Mouse (Mus musculus) stomach, postnatal 0 days (tissue): ENCODE measurements around the gene Csnk1e. TPM values are rescaled to one million over a fixed set of nuclear protein-coding genes. Genes with fewer than 3 reads are reported as not detected.

Source experiments
- ATAC-seq: fragments of 200-750 bp; cut with Nextera tagmentation; 2 replicates; pipeline ENCODE4 v1.8.0; 2017; ENCODE audit not compliant: low FRiP score, low TSS enrichment
- DNase-seq: peaks from one replicate; pipeline ENCODE4 v3.0.0-alpha.2; 2016; ENCODE audit warnings: low spot score
- H3K27ac ChIP-seq: fragments of 300-500 bp; sonication (generic); replicated peaks from 2 replicates; pipeline ENCODE4 v1.5.1; 2014; ENCODE audit warnings: mild to moderate bottlenecking, control low read depth
- H3K27me3 ChIP-seq: fragments of 300-500 bp; sonication (generic); 2 replicates; pipeline ENCODE4 v1.6.1; 2014; ENCODE audit warnings: low read length; ENCODE audit not compliant: control insufficient read depth, insufficient read depth
- H3K36me3 ChIP-seq: fragments of 300-500 bp; sonication (generic); 2 replicates; pipeline ENCODE4 v1.6.1; 2014; ENCODE audit warnings: low read length, mixed read lengths; ENCODE audit not compliant: control insufficient read depth, insufficient read depth
- H3K4me1 ChIP-seq: fragments of 300-500 bp; sonication (generic); replicated peaks from 2 replicates; pipeline ENCODE4 v1.6.1; 2014; ENCODE audit warnings: antibody characterized with exemption; ENCODE audit not compliant: control insufficient read depth, insufficient read depth
- H3K4me2 ChIP-seq: fragments of 300-500 bp; sonication (generic); replicated peaks from 2 replicates; pipeline ENCODE4 v1.6.1; 2014; ENCODE audit warnings: low read depth, mild to moderate bottlenecking, control low read depth, moderate library complexity
- H3K4me3 ChIP-seq: fragments of 300-500 bp; sonication (generic); 2 replicates; pipeline ENCODE4 v1.5.1; 2014; ENCODE audit warnings: low read depth, low read length, control low read depth
- H3K9ac ChIP-seq: fragments of 300-500 bp; sonication (generic); 2 replicates; pipeline ENCODE4 v1.6.1; 2014; ENCODE audit warnings: mild to moderate bottlenecking, low read length, control low read depth, mixed read lengths
- H3K9me3 ChIP-seq: fragments of 300-500 bp; sonication (generic); 2 replicates; pipeline ENCODE4 v1.6.1; 2016; ENCODE audit warnings: low read length; ENCODE audit not compliant: control insufficient read depth
- CTCF ChIP-seq: IDR thresholded peaks from 2 replicates; pipeline ENCODE4 v1.5.1; 2016; ENCODE audit warnings: antibody characterized with exemption, low read depth, mild to moderate bottlenecking, moderate library complexity
- EP300 ChIP-seq: optimal IDR thresholded peaks from 2 replicates; pipeline ENCODE3; 2016; ENCODE audit warnings: antibody characterized with exemption
- whole genome bisulfite sequencing: fragments of 180-500 bp; shearing (Covaris S2); extraction: QIAGEN DNeasy Blood & Tissue Kit; methylation state at CpG from one replicate; pipeline ENCODE4 v1.1.7; 2014; 5-methylcytosine and 5-hydroxymethylcytosine counted together
- polyA plus RNA-seq: library from polyadenylated mRNA; unstranded; fragments of >200 nt; fragmentation: Nextera tagmentation; extraction: Ambion mirVana; gene quantifications from 2 replicates; pipeline ENCODE4 v1.2.1, GENCODE M21; 2015

The Csnk1e gene
- polyA plus RNA-seq, 1 experiment from 2014 or later = 44.8 TPM

GRCm38 (mm10) chr15:79453831-79454230 lies 1.5 kb downstream of the Csnk1e start:
- no peak overlapping the region for H3K4me2 ChIP-seq
- no peaks in the 10 kb centered on the region for H3K27me3 ChIP-seq
- no peaks in the 10 kb centered on the region for H3K9me3 ChIP-seq
- 75% methylated on average over 4 of the region's 4 CpGs for WGBS
- H3K9ac ChIP-seq = no peak overlapping the region
- H3K4me1 ChIP-seq = 0 out of 2 replicates have a peak, but pooled peaks cover 6% of the 10 kb centered on the region
- H3K36me3 ChIP-seq = no peaks in the 10 kb centered on the region
- no peak for DNase-seq
- no peak overlapping the region for H3K27ac ChIP-seq
- TF ChIP-seq CTCF (no peak), EP300 (no peak)
- H3K4me3 ChIP-seq = no peak overlapping the region
- ATAC-seq = no peak

DNA sequence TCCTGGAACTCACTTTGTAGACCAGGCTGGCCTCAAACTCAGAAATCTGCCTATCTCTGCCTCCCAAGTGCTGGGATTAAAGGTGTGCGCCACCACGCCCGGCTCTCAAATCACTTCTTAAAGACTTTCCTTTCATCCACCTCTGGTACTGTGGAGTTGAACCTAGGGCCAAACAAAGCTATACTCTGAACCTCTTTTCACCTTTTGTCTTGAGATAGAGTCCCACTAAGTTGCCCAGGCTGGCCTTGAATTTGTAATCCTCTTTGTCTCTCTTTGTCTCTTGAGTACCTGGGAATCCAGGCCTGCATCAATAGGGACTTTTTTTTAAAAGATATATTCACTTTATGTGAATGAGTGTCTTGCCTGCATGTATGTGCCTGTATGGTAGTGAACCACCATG lies 7.3 kb downstream of the Csnk1e start:
- H3K9me3 ChIP-seq = no peaks in the 10 kb centered on the region
- H3K27ac ChIP-seq = no peak overlapping the region
- TF ChIP-seq EP300 (no peak), CTCF (no peak)
- H3K9ac ChIP-seq = no peak overlapping the region
- H3K27me3 ChIP-seq = no peaks in the 10 kb centered on the region
- ATAC-seq (no peak), DNase-seq (no peak)
- no peak overlapping the region for H3K4me3 ChIP-seq
- 92% methylated on average over 3 of the region's 3 CpGs for WGBS
- no peaks in the 10 kb centered on the region for H3K36me3 ChIP-seq
- H3K4me1 ChIP-seq = no peaks in the 10 kb centered on the region
- H3K4me2 ChIP-seq = no peak overlapping the region

DNA sequence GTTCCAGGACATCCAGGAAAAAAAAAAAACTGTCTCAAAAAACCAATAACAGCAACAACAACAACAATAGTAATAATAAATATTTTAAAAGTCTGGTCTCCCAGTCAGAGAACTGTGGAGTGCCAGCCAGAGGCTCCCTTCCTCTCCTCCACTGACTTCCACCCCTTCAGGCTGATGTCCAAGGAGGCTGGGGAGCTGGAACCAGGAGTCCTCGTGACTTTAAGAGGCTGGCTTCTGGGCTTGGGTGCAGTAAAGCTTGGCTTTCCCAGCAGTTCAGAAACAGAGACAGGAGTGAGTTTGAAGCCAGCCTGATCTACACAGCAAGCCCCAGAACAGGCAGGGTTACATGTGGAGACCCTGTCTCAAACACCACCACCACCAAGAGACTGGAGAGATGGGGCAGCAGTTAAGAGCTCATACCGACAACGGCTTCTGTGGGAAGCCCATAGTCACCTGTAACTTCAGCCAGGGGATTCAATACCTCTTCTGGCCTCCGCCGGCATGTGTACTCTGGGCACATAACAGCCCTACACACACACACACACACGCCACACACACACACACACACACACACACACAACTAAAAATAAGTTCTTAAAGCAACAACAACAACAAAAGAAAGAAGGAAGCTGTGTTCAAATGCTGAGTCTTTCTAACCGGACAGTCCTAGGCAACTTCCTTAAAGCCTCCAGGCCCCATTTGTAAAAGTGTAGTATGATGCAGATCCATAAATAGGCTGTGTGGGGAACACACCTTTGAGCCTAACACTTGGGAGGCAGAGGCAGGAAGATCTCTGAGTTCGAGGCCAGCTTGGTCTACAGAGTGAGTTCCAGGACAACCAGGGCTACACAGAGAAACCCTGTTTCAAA lies 9.3 kb downstream of the Csnk1e start:
- H3K9me3 ChIP-seq = no peaks in the 10 kb centered on the region
- TF ChIP-seq EP300 (no peak), CTCF (no peak)
- no peak for DNase-seq
- no peaks in the 10 kb centered on the region for H3K4me1 ChIP-seq
- no peaks in the 10 kb centered on the region for H3K36me3 ChIP-seq
- no peak overlapping the region for H3K9ac ChIP-seq
- no peak overlapping the region for H3K4me3 ChIP-seq
- H3K27me3 ChIP-seq = no peaks in the 10 kb centered on the region
- WGBS = 79% methylated on average over 8 of the region's 8 CpGs
- no peak overlapping the region for H3K4me2 ChIP-seq
- ATAC-seq = no peak
- no peak overlapping the region for H3K27ac ChIP-seq

DNA sequence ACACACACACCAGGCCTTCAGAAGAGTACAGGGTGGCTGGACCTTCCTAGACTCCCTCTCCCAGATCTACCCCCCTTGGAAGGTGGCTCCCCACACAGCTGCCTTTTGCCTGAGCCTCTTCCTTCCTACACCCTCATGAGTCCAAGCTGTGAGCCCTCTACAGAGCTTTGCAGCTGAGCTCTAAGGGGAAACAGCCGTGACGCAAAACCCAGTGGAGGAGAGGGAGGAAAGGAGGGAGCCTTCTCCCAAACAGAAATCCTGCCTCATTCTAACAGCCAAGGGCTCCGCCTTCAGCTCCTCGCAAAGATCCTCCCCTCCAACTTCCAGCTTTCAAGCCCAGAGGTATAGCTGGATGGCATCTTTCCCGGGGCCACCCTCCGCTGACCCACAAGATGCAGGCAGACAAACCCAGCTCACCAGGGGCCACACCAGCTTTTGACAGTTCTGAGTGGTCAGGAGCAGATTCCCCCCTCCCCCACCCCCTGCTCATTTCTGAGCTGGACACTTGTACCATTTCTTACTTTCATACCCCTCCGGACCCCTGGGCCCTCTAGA lies 11.4 kb downstream of the Csnk1e start:
- no peak for ATAC-seq

GRCm38 (mm10) chr15:79442961-79443518 lies 12.3 kb downstream of the Csnk1e start:
- Histone ChIP-seq H3K4me2 (no peak overlapping the region), H3K4me1 (peaks cover 6% of the 10 kb centered on the region)
- 75% methylated on average over 9 of the region's 9 CpGs for WGBS

More for the DNA sequence above, 11.4 kb downstream of the Csnk1e start:
- peaks cover 2% of the 10 kb centered on the region for H3K4me1 ChIP-seq
- 64% methylated on average over 7 of the region's 7 CpGs for whole genome bisulfite sequencing
- H3K9me3 ChIP-seq = no peaks in the 10 kb centered on the region
- no peak overlapping the region for H3K4me2 ChIP-seq
- H3K27me3 ChIP-seq = no peaks in the 10 kb centered on the region
- DNase-seq = no peak
- no peak overlapping the region for H3K9ac ChIP-seq
- no peak for TF ChIP-seq EP300
- no peak for TF ChIP-seq CTCF
- H3K4me3 ChIP-seq = no peak overlapping the region
- H3K36me3 ChIP-seq = no peaks in the 10 kb centered on the region
- 0 out of 2 replicates have a peak overlapping the region, but pooled peaks have one; percentile 8 for H3K27ac ChIP-seq

More at GRCm38 (mm10) chr15:79442961-79443518, 12.3 kb downstream of the Csnk1e start:
- Histone ChIP-seq H3K27me3 (no peaks in the 10 kb centered on the region), H3K36me3 (no peaks in the 10 kb centered on the region; the same call in 1 of the 2 replicates), H3K27ac (0 out of 2 replicates have a peak overlapping the region, but pooled peaks have one; percentile 97), H3K9me3 (no peaks in the 10 kb centered on the region), H3K9ac (no peak overlapping the region), H3K4me3 (no peak overlapping the region)
- TF ChIP-seq EP300 = no peak
- no peak for TF ChIP-seq CTCF
- ATAC-seq (no peak), DNase-seq (no peak)
